Mouse (Mus musculus): ENCODE measurements around the gene Enpep. TPM values are rescaled to one million over a fixed set of nuclear protein-coding genes. Genes with fewer than 3 reads are reported as not detected.

Enpep gene
- 5.1 and 8.8 TPM in 2 replicates for polyA plus RNA-seq (2016; fragmentation: Nextera tagmentation; extraction: Ambion mirVana)

DNA sequence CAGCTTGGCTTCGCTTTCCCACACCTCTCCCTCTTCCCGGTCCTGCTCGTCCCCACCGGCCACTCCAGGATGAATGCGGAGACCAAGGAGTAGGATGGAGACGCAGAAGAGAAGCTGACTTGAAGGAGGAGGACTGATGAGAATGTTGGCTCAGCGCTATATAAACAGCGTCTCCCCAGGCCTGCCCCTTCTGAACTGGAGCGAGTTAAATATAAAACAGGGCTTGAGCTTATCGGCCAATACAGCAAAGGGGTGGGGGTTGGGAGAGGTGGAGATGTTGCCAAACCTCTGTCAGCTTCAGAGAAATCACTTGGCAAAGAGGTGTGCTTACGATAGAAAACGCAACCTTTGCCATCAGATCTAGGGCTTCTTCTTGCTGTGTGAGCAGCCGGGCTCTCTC lies at the start of gene Enpep:
Gene Enpep (minus strand): TSS at position 135 of the 400 bp plus-strand sequence.
- Histone ChIP-seq H3K36me3 (no peaks in the 10 kb centered on the region), H3K27me3 (ENCODE audit: insufficient read depth, poor library complexity, severe bottlenecking) (no peaks in the 10 kb centered on the region), H3K27ac (peak within 1 kb of the TSS; percentile 71; the same call in 1 of the 2 replicates), H3K4me1 (peaks cover 22% of the 10 kb centered on the region), H3K9me3 (no peaks in the 10 kb centered on the region), H3K4me3 (peak within 1 kb of the TSS; percentile 47)
- DNase-seq (ENCODE audit: low spot score) = no peak
- WGBS = 40% methylated on average over 13 of the region's 13 CpGs

DNA sequence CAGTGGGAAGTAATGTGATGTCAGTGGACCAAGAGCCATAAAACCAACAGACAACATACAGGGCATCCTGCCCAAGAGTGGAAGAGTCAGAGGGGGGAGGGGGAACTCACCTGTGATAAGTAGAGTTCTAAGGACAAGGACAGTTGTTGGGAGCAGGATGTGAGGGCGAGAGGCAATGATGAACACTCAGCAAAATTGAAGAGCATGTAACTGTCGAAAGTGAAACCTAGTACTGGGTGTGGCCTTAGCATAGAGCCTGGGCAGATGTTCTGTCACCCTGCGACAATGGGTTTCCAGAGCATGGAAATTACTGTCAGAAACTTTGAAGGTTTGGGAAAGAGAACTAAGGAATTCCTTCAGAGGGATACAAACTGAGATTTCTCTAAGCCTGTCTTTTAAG lies 46.6 kb upstream of the Enpep start:
- no peak for DNase-seq (ENCODE audit: low spot score)
- Histone ChIP-seq H3K4me1 (no peaks in the 10 kb centered on the region), H3K27ac (no peak overlapping the region), H3K36me3 (no peaks in the 10 kb centered on the region), H3K4me3 (no peak overlapping the region), H3K27me3 (ENCODE audit: insufficient read depth, poor library complexity, severe bottlenecking) (no peaks in the 10 kb centered on the region), H3K9me3 (no peaks in the 10 kb centered on the region)
- WGBS = 81% methylated on average over 3 of the region's 3 CpGs

DNA sequence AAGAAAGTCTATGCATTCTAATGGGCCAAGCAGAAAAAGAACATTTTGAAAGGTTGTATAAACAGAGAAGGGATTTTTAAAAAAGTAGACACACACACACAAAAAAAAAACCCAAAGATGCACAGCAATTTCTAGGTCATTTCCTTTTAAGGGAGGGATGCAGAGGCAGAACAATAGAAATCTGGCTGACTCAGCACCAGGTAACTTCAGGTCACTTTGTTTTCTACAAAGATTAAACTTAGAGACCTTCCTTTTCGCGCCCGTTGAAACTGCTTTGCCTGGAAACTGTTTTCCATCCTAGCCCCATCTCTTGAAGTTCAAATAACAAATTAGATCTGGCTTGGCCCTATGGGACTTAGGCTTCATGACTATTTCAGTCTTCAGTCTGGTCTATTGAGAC lies 42.6 kb upstream of the Enpep start:
- no peaks in the 10 kb centered on the region for H3K36me3 ChIP-seq
- H3K27ac ChIP-seq = no peak overlapping the region
- no peaks in the 10 kb centered on the region for H3K27me3 ChIP-seq (ENCODE audit: insufficient read depth, poor library complexity, severe bottlenecking)
- DNase-seq (ENCODE audit: low spot score) = no peak
- no peak overlapping the region for H3K4me3 ChIP-seq
- H3K4me1 ChIP-seq = no peaks in the 10 kb centered on the region
- H3K9me3 ChIP-seq = no peaks in the 10 kb centered on the region
- 84% methylated on average over 3 of the region's 3 CpGs for WGBS

DNA sequence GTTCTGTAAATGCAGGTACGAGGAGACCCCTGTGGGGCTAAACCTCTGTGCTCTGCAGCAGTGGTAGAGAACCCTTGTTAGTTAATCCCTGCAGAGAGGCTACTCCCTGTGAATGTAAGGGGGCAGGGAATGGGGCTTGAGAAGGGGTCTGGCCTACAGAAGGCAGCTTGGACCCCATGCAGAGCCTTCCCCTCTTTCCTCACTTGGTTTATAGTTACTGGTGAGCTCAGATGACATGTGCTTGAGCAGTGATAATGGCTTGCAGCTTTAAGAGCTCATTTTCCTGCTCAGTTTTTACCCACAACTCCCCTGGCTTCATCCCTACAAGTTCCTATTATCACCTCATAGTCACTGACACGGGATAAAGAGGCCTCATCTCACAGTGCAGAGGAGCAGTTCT lies 40.6 kb upstream of the Enpep start:
- no peaks in the 10 kb centered on the region for H3K36me3 ChIP-seq
- 30% methylated on average over 2 of the region's 2 CpGs for WGBS
- no peak overlapping the region for H3K4me3 ChIP-seq
- no peak overlapping the region for H3K27ac ChIP-seq
- no peaks in the 10 kb centered on the region for H3K4me1 ChIP-seq
- no peaks in the 10 kb centered on the region for H3K9me3 ChIP-seq
- no peaks in the 10 kb centered on the region for H3K27me3 ChIP-seq (ENCODE audit: insufficient read depth, poor library complexity, severe bottlenecking)
- no peak for DNase-seq (ENCODE audit: low spot score)

DNA sequence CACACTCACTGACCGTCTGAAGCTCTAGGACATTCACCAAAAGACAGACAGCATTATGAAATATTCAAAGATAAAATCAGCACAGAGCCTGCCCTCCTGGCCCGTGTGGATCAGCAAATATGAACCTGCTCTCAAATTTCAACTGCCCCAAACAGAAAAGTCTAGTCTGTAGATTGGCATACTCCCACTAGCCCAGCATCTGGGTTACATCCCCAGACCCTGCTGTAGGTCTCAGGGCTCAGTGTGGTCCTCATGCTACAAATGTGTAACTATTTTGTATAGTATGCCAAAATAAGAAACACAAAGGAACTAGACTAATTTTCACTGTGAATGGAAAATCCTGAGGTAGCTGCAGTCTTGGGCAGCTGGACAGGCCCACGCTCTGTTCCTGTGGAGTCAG lies 37.0 kb upstream of the Enpep start:
- WGBS = 77% methylated on average over 3 of the region's 3 CpGs
- Histone ChIP-seq H3K27me3 (ENCODE audit: insufficient read depth, poor library complexity, severe bottlenecking) (no peaks in the 10 kb centered on the region), H3K4me1 (no peaks in the 10 kb centered on the region), H3K4me3 (no peak overlapping the region), H3K27ac (no peak overlapping the region), H3K36me3 (no peaks in the 10 kb centered on the region), H3K9me3 (no peaks in the 10 kb centered on the region)
- DNase-seq (ENCODE audit: low spot score) = no peak

DNA sequence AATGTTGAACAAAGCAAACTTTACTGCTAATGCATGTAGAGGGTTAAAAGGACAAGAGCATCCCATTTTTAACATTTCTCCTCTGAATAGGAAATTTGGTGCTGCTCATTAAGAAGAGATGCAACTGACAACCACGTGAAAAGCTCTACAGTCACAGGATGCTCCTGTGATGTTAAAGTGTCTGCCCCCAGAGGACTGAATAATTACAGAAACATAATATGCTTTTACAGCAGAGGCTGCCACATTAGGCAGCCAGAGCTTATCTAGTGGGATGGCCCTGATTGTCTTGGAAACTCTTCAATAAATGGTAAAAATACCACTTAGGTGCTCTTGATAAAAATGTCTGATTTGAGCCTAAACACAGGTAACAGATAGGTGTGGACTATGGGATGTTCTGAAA lies 33.4 kb upstream of the Enpep start:
- Histone ChIP-seq H3K27me3 (ENCODE audit: insufficient read depth, poor library complexity, severe bottlenecking) (no peaks in the 10 kb centered on the region), H3K9me3 (no peaks in the 10 kb centered on the region), H3K36me3 (no peaks in the 10 kb centered on the region), H3K27ac (no peak overlapping the region), H3K4me3 (no peak overlapping the region), H3K4me1 (no peaks in the 10 kb centered on the region)
- WGBS = 76% methylated on average over 1 of the region's 1 CpGs
- DNase-seq (ENCODE audit: low spot score) = no peak

DNA sequence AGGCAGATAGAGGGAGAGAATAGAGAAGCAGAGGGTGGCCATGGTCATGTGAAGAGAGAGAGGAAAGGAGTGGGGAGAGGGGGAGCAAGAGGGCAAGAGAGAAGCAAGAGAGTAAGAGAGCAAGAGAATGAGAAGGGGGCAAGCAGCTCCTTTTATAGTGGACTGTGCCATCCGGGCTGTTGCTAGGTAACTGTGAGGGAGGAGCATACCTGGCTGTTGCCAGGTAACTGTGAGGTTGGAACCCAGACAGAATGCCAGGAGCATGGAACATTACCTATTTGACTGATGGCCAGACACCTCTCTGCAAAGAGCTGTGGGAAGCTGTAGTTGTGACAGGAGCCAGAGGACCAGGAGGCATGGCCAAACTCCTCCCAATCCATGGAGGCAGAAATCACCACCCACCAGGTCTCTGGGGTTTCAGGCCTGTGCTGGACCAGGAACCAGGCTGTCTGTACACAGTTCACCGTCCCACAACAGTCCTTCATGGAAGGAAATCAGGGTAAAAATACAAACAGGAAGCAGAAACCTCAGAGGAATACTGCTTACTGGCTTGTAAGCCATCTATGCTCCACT lies 32.4 kb upstream of the Enpep start:
- no peaks in the 10 kb centered on the region for H3K36me3 ChIP-seq
- no peaks in the 10 kb centered on the region for H3K9me3 ChIP-seq
- no peak overlapping the region for H3K27ac ChIP-seq
- no peaks in the 10 kb centered on the region for H3K27me3 ChIP-seq (ENCODE audit: insufficient read depth, poor library complexity, severe bottlenecking)
- DNase-seq (ENCODE audit: low spot score) = no peak
- H3K4me1 ChIP-seq = no peaks in the 10 kb centered on the region
- WGBS = 71% methylated on average over 2 of the region's 2 CpGs
- no peak overlapping the region for H3K4me3 ChIP-seq

DNA sequence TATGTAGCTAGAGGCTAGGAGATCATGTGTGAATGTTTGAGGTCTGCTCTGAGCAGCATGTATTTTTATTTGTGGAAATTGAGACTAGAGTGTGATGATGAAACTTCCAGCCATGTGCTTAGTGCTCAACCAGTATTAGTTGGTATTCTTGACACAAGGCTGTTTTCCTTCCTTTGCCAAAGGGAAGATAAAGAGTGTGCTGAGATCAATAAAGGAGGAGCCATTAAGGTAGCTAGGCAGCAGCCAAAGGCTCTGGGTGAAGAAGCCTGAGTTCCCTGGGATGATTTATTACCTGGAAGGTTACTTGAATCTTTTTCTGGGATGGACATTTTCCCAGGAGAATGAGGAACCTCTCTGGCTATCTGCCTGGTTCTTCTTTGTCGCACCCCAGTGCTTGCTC lies 30.9 kb upstream of the Enpep start:
- WGBS = 64% methylated on average over 1 of the region's 1 CpGs
- H3K36me3 ChIP-seq = no peaks in the 10 kb centered on the region
- DNase-seq (ENCODE audit: low spot score) = no peak
- no peak overlapping the region for H3K27ac ChIP-seq
- H3K9me3 ChIP-seq = no peaks in the 10 kb centered on the region
- no peaks in the 10 kb centered on the region for H3K27me3 ChIP-seq (ENCODE audit: insufficient read depth, poor library complexity, severe bottlenecking)
- no peaks in the 10 kb centered on the region for H3K4me1 ChIP-seq
- no peak overlapping the region for H3K4me3 ChIP-seq

DNA sequence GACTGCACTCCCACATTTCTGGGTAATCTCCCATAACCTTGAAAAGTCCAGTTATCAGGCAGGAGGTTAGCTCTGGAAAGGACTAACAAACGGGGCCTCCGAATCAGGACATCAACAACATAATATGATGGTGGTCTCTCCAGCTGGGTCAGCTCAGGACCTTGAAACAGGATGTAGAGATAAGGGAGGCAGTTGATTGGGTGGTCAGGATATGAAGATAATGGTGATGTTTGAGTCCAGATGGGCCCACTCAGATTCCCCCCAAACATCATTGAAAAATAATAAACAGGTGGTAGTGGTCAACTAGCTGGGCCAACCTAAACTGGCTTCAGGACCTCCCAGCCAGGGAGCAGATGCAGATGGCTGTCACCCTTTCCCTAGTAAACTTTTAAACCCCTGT lies 25.6 kb upstream of the Enpep start:
- Histone ChIP-seq H3K27ac (no peak overlapping the region), H3K36me3 (no peaks in the 10 kb centered on the region), H3K4me1 (no peaks in the 10 kb centered on the region), H3K27me3 (ENCODE audit: insufficient read depth, poor library complexity, severe bottlenecking) (no peaks in the 10 kb centered on the region), H3K9me3 (no peaks in the 10 kb centered on the region), H3K4me3 (no peak overlapping the region)
- 75% methylated on average over 2 of the region's 2 CpGs for WGBS
- no peak for DNase-seq (ENCODE audit: low spot score)

DNA sequence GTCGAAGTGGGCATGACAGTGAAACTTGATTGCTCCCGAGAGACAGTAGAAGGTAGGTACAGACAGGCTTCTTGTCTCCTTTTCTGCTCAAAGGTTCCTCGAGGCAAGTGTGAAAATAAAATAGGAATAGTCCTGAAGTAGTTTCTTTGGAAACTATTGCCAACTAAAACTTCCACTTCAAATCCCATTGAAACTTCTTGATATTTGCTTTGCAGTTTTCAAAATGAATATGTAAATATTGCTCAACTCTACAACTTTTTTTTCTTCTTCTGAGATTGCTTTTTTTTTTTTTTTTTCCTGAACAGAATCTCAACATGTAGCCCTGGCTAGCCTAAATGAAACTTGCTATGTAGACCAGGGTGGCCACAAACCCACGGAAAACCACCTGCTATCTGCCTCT lies 21.4 kb upstream of the Enpep start:
- no peaks in the 10 kb centered on the region for H3K9me3 ChIP-seq
- H3K36me3 ChIP-seq = no peaks in the 10 kb centered on the region
- H3K27me3 ChIP-seq (ENCODE audit: insufficient read depth, poor library complexity, severe bottlenecking) = no peaks in the 10 kb centered on the region
- H3K4me1 ChIP-seq = no peaks in the 10 kb centered on the region
- no peak for DNase-seq (ENCODE audit: low spot score)
- no peak overlapping the region for H3K4me3 ChIP-seq
- WGBS = 76% methylated on average over 4 of the region's 4 CpGs
- no peak overlapping the region for H3K27ac ChIP-seq

DNA sequence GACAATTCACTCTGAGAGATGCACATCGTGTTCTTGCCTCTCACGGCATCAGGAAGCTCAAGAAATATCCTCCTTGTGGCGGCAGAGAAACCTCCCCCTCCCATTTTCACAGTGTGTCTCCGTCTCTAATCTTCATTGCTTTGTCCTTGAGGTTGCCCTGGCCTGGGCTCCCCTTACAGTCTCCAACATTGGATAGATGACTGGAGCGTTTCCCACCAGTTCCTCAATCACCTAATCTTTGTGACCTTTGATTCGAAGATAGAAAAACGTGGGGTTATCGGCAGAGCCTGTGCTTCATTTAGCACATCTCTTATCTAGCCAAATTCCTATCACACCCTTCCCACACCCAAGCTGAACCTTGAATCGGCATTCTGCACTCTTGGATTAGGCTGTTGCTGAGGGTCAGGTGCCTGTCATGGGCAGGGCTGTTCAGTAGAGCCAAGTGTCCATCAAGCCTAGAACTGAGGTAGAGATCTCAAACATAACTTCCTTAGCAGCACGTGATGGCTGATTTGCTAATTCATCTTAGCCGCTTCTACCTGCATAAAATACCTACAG lies 18.9 kb upstream of the Enpep start:
- H3K4me1 ChIP-seq = no peaks in the 10 kb centered on the region
- WGBS = 45% methylated on average over 11 of the region's 11 CpGs
- H3K9me3 ChIP-seq = no peaks in the 10 kb centered on the region
- no peak overlapping the region for H3K4me3 ChIP-seq
- no peak for DNase-seq (ENCODE audit: low spot score)
- no peak overlapping the region for H3K27ac ChIP-seq
- no peaks in the 10 kb centered on the region for H3K27me3 ChIP-seq (ENCODE audit: insufficient read depth, poor library complexity, severe bottlenecking)
- no peaks in the 10 kb centered on the region for H3K36me3 ChIP-seq

DNA sequence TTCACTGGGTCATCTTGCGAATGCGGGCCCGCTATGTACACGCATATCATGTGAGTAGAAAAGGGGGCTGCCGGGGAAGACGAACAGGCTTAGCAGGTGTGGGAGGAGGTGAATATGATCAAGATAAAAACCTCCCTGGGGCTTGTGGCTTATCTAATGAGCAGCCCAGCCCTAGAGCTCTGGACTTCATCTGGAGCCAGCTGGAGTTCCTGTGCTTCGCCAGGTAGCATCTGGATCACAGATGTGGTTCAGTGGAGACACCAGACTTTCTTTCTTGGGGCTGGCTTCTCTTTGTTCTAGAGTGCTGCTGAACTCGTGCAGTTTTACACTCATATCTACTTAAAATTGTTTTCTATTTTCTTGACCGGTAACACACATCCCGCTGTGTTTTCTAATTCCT lies 14.8 kb upstream of the Enpep start:
- no peak for DNase-seq (ENCODE audit: low spot score)
- no peak overlapping the region for H3K27ac ChIP-seq
- H3K4me3 ChIP-seq = no peak overlapping the region
- H3K9me3 ChIP-seq = no peaks in the 10 kb centered on the region
- H3K36me3 ChIP-seq = no peaks in the 10 kb centered on the region
- H3K4me1 ChIP-seq = no peaks in the 10 kb centered on the region
- WGBS = 79% methylated on average over 10 of the region's 10 CpGs
- H3K27me3 ChIP-seq (ENCODE audit: insufficient read depth, poor library complexity, severe bottlenecking) = no peaks in the 10 kb centered on the region

DNA sequence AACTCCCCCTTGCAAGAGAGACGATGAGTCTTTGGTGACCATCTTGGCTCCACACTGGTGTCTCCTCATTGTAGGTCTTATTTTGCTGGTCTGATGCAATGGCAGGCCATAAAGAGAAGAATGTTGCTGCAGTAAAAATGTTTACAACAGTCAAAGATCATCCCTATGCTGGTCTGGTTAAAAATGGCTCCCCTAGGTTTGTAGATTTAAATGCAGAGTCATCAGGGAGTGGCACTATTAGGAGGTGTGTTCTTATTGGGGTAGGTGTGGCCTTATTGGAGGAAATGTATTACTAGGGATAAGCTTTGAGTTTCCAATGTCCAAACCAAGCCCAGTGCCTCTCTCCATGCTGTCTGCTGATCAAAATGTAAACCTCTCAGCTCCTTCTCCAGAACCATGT lies 10.2 kb upstream of the Enpep start:
- no peak overlapping the region for H3K4me3 ChIP-seq
- WGBS = 88% methylated on average over 1 of the region's 1 CpGs
- no peaks in the 10 kb centered on the region for H3K9me3 ChIP-seq
- no peak overlapping the region for H3K27ac ChIP-seq
- H3K27me3 ChIP-seq (ENCODE audit: insufficient read depth, poor library complexity, severe bottlenecking) = no peaks in the 10 kb centered on the region
- peaks cover 7% of the 10 kb centered on the region for H3K4me1 ChIP-seq
- no peak for DNase-seq (ENCODE audit: low spot score)
- H3K36me3 ChIP-seq = no peaks in the 10 kb centered on the region

DNA sequence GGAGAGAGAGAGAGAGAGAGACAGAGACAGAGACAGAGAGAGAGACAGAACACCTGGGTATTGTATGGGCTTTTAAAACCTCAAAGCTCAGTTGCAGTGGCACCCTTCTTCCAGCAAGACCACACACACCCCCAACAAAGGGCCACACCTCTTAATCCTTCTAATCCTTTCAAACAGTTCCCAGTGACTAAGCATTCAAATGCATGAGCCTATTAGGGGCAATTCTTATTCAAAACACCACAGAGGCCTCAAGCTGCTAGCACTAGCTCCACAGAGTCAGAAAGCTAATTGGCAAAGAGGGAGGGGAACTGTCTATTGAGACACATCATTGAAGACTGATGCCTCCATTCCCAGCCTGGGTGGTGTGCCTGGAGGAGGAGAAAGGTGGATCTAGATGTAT lies 8.5 kb upstream of the Enpep start:
- no peak for DNase-seq (ENCODE audit: low spot score)
- H3K27me3 ChIP-seq (ENCODE audit: insufficient read depth, poor library complexity, severe bottlenecking) = no peaks in the 10 kb centered on the region

More for the DNA sequence above, 8.5 kb upstream of the Enpep start:
- Histone ChIP-seq H3K4me1 (peaks cover 13% of the 10 kb centered on the region), H3K4me3 (no peak overlapping the region), H3K36me3 (no peaks in the 10 kb centered on the region), H3K27ac (no peak overlapping the region), H3K9me3 (no peaks in the 10 kb centered on the region)
